Mouse (Mus musculus) neural tube, embryonic 11.5 days (tissue): ENCODE measurements around the gene Tceanc2. TPM values are rescaled to one million over a fixed set of nuclear protein-coding genes. Genes with fewer than 3 reads are reported as not detected.

Experiments
- ATAC-seq: fragments of 200-750 bp; cut with Nextera tagmentation; 2 replicates; pipeline ENCODE4 v1.8.0; 2017; ENCODE audit warnings: moderate number of reproducible peaks, mild to moderate bottlenecking, moderate TSS enrichment, moderate library complexity; ENCODE audit not compliant: insufficient read depth, low FRiP score, low TSS enrichment
- DNase-seq: peaks from one replicate; pipeline ENCODE4 v3.0.0-alpha.2; 2015; ENCODE audit warnings: low spot score
- H3K27ac ChIP-seq: fragments of 300-500 bp; sonication (generic); 2 replicates; pipeline ENCODE4 v1.5.1; 2014; ENCODE audit warnings: low read depth, mild to moderate bottlenecking, low read length
- H3K27me3 ChIP-seq: fragments of 300-500 bp; sonication (generic); 2 replicates; pipeline ENCODE4 v1.6.1; 2014; ENCODE audit warnings: mild to moderate bottlenecking, low read length, mixed read lengths; ENCODE audit not compliant: control insufficient read depth, insufficient read depth
- H3K36me3 ChIP-seq: fragments of 300-500 bp; sonication (generic); 2 replicates; pipeline ENCODE4 v1.6.1; 2014; ENCODE audit warnings: mild to moderate bottlenecking, low read length, moderate library complexity, mixed read lengths; ENCODE audit not compliant: control insufficient read depth, insufficient read depth
- H3K4me1 ChIP-seq: fragments of 300-500 bp; sonication (generic); 2 replicates; pipeline ENCODE4 v1.6.1; 2014; ENCODE audit warnings: low read length, mixed read lengths; ENCODE audit not compliant: control insufficient read depth, insufficient read depth
- H3K4me2 ChIP-seq: fragments of 300-500 bp; sonication (generic); 2 replicates; pipeline ENCODE4 v1.6.1; 2014; ENCODE audit warnings: low read depth, mild to moderate bottlenecking, moderate library complexity
- H3K4me3 ChIP-seq: fragments of 300-500 bp; sonication (generic); 2 replicates; pipeline ENCODE4 v1.5.1; 2014; ENCODE audit warnings: low read depth, low read length
- H3K9ac ChIP-seq: fragments of 300-500 bp; sonication (generic); 2 replicates; pipeline ENCODE4 v1.6.1; 2014; ENCODE audit warnings: mild to moderate bottlenecking, low read length
- H3K9me3 ChIP-seq: fragments of 300-500 bp; sonication (generic); 2 replicates; pipeline ENCODE4 v1.6.1; 2016; ENCODE audit warnings: low read length; ENCODE audit not compliant: control insufficient read depth
- WGBS: fragments of 180-500 bp; shearing (Covaris S2); extraction: QIAGEN DNeasy Blood & Tissue Kit; methylation state at CpG from one replicate; pipeline ENCODE4 v1.1.7; 2014; 5-methylcytosine and 5-hydroxymethylcytosine counted together
- polyA plus RNA-seq: library from polyadenylated mRNA; unstranded; fragments of >200 nt; fragmentation: Nextera tagmentation; extraction: Ambion mirVana; gene quantifications from 2 replicates; pipeline ENCODE4 v1.2.1, GENCODE M21; 2014

Gene Tceanc2
- polyA plus RNA-seq, 1 experiment from 2014 or later = 24.8 TPM

GRCm38 (mm10) chr4:107183203-107183602, 4.3 kb upstream of the Tceanc2 start:
- no peak overlapping the region for H3K4me2 ChIP-seq
- H3K27me3 ChIP-seq = no peaks in the 10 kb centered on the region
- H3K27ac ChIP-seq = no peak overlapping the region
- ATAC-seq (no peak), DNase-seq (no peak)
- peaks cover 8% of the 10 kb centered on the region; the same call in 1 of the 2 replicates for H3K4me1 ChIP-seq
- H3K9ac ChIP-seq = no peak overlapping the region
- H3K36me3 ChIP-seq = peaks cover 3% of the 10 kb centered on the region
- WGBS = 88% methylated on average over 4 of the region's 4 CpGs
- no peaks in the 10 kb centered on the region for H3K9me3 ChIP-seq
- H3K4me3 ChIP-seq = no peak overlapping the region

DNA sequence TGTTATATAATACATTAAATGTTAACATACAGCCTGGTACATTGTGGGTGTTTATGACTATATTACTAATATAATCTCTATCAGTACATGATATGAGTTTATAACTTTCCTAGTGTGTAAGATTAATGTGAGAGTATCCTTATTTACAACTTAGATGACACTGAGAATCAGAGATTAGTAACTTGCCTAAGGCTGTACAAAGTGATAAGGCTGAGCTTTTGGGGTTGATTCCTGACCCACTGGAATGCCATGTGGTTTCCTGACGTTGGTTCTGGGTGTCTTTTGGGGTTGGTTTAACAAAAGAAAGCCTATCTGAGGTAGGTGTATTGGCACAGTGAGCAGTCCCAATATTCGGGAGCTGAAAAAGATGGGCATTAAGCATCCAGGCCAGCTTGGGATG, 3.9 kb upstream of the Tceanc2 start:
- Histone ChIP-seq H3K9me3 (no peaks in the 10 kb centered on the region), H3K9ac (no peak overlapping the region), H3K4me2 (no peak overlapping the region), H3K27me3 (no peaks in the 10 kb centered on the region), H3K4me3 (no peak overlapping the region), H3K27ac (no peak overlapping the region), H3K4me1 (peaks cover 8% of the 10 kb centered on the region; the same call in 1 of the 2 replicates), H3K36me3 (peaks cover 3% of the 10 kb centered on the region)
- no peak for ATAC-seq
- WGBS = 71% methylated on average over 2 of the region's 2 CpGs
- no peak for DNase-seq

DNA sequence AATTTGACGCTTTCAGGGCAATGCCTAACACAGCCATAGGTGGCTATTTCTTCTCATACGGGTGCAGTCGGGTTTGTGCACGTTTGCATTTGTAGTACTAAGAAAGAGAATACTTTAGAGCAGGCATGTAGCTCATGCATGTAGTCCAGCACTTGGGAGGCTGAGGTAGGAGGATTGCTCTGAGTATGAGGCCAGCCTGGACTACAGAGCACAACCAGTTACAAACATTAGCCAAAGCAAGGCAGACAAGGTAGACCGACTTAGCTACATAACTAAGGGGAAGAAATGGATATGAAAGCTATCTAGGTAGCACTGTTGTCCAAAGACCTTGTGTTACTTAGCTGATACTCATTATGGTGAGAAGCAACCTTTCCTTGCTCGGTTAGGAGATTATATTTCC, 3.0 kb upstream of the Tceanc2 start:
- WGBS = 91% methylated on average over 6 of the region's 6 CpGs
- Histone ChIP-seq H3K4me1 (peaks cover 12% of the 10 kb centered on the region; the same call in 1 of the 2 replicates), H3K4me2 (no peak overlapping the region), H3K36me3 (peaks cover 3% of the 10 kb centered on the region), H3K27me3 (no peaks in the 10 kb centered on the region), H3K9me3 (no peaks in the 10 kb centered on the region), H3K4me3 (no peak overlapping the region), H3K9ac (no peak overlapping the region), H3K27ac (no peak overlapping the region)
- DNase-seq (no peak), ATAC-seq (no peak)

GRCm38 (mm10) chr4:107180746-107181145, 1.8 kb upstream of the Tceanc2 start:
- Histone ChIP-seq H3K9ac (no peak overlapping the region), H3K27me3 (no peaks in the 10 kb centered on the region), H3K36me3 (no peaks in the 10 kb centered on the region), H3K4me3 (no peak overlapping the region), H3K9me3 (no peaks in the 10 kb centered on the region), H3K27ac (no peak overlapping the region), H3K4me2 (no peak overlapping the region), H3K4me1 (peaks cover 12% of the 10 kb centered on the region; the same call in 1 of the 2 replicates)
- no peak for ATAC-seq
- DNase-seq = no peak

DNA sequence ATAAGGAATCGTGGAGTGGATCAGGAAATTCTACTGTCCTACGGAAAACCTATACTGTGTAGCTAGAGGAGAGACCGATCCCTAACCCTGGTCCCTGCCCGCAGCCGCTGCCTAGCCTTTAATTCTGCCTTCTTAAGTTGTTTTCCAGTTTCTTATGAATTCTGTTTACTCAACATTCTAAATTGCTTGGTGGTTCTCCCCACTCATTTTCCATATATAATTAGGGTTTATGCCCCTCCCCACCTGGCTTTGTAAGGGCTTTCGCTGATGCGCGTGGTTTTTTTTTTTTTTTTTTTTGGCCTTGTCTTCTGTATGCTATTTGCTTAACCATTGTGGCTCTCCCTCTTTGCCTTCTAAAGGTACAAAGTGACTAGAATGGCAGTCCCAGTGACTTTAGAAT, 645 bp upstream of the Tceanc2 start:
- peaks cover 12% of the 10 kb centered on the region; the same call in 1 of the 2 replicates for H3K4me1 ChIP-seq
- no peak for DNase-seq
- H3K27ac ChIP-seq = peak overlapping the region; percentile 96
- peak overlapping the region; percentile 71 for H3K4me2 ChIP-seq
- no peaks in the 10 kb centered on the region for H3K27me3 ChIP-seq
- no peaks in the 10 kb centered on the region for H3K9me3 ChIP-seq
- WGBS = 19% methylated on average over 8 of the region's 8 CpGs
- ATAC-seq = no peak
- H3K9ac ChIP-seq = peak overlapping the region; percentile 75
- peaks cover 2% of the 10 kb centered on the region; the same call in 1 of the 2 replicates for H3K36me3 ChIP-seq
- peak overlapping the region; percentile 99 for H3K4me3 ChIP-seq

- peak within 1 kb of the TSS; percentile 71 for H3K4me2 ChIP-seq
- no peaks in the 10 kb centered on the region for H3K9me3 ChIP-seq
- H3K27me3 ChIP-seq = no peaks in the 10 kb centered on the region
- peaks cover 12% of the 10 kb centered on the region; the same call in 1 of the 2 replicates for H3K4me1 ChIP-seq
- DNase-seq (peak; percentile 95), ATAC-seq (peak; percentile 91)
- H3K4me3 ChIP-seq = peak within 1 kb of the TSS; percentile 99
- peak within 1 kb of the TSS; percentile 75 for H3K9ac ChIP-seq
- WGBS = 0% methylated on average over 48 of the region's 49 CpGs
- peak within 1 kb of the TSS; percentile 96 for H3K27ac ChIP-seq
- peaks cover 2% of the 10 kb centered on the region; the same call in 1 of the 2 replicates for H3K36me3 ChIP-seq
Observed at GRCm38 (mm10) chr4:107178182-107178829, 610 bp downstream of the Tceanc2 start, which contains the start of gene Tmem59. TSS of gene Tmem59 (plus strand) at chr4:107178399.

GRCm38 (mm10) chr4:107177506-107177905, 1.4 kb downstream of the Tceanc2 start:
- DNase-seq (no peak), ATAC-seq (no peak)
- 56% methylated on average over 11 of the region's 11 CpGs for WGBS
- no peaks in the 10 kb centered on the region for H3K27me3 ChIP-seq
- peaks cover 2% of the 10 kb centered on the region; the same call in 1 of the 2 replicates for H3K36me3 ChIP-seq
- no peaks in the 10 kb centered on the region for H3K9me3 ChIP-seq
- peak overlapping the region; percentile 99 for H3K4me3 ChIP-seq
- peak overlapping the region; percentile 71 for H3K4me2 ChIP-seq
- H3K27ac ChIP-seq = no peak overlapping the region
- peaks cover 12% of the 10 kb centered on the region; the same call in 1 of the 2 replicates for H3K4me1 ChIP-seq
- H3K9ac ChIP-seq = peak overlapping the region; percentile 75

DNA sequence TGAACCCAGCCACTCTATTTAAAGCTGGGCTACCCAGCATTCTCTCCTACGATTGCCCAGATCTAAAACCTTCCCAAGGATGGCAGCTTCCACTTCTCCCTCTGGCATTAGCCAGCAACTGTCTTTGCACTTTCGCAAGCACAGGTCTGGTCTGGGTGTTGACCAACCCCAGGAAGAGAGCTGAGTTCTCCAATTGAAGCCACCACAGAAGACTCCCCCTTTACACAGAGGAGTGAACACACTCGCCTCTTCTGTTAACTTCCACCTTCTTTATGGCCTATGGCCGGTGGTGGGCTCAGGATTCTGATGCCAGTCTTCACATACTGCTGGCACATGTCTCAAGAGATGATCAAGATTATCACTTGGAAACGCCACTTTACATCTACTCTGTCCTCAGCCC, 11.1 kb downstream of the Tceanc2 start:
- Histone ChIP-seq H3K9me3 (no peaks in the 10 kb centered on the region), H3K4me1 (0 out of 2 replicates have a peak, but pooled peaks cover 2% of the 10 kb centered on the region), H3K27me3 (no peaks in the 10 kb centered on the region), H3K4me2 (no peak overlapping the region), H3K36me3 (no peaks in the 10 kb centered on the region), H3K4me3 (no peak overlapping the region), H3K27ac (no peak overlapping the region), H3K9ac (no peak overlapping the region)
- ATAC-seq = no peak
- DNase-seq = no peak
- WGBS = 87% methylated on average over 5 of the region's 5 CpGs

GRCm38 (mm10) chr4:107166700-107167099, 12.2 kb downstream of the Tceanc2 start:
- Histone ChIP-seq H3K4me1 (0 out of 2 replicates have a peak, but pooled peaks cover 2% of the 10 kb centered on the region), H3K4me2 (no peak overlapping the region), H3K27ac (no peak overlapping the region), H3K4me3 (no peak overlapping the region), H3K27me3 (no peaks in the 10 kb centered on the region), H3K36me3 (no peaks in the 10 kb centered on the region), H3K9me3 (no peaks in the 10 kb centered on the region), H3K9ac (no peak overlapping the region)
- no peak for ATAC-seq
- WGBS = 90% methylated on average over 5 of the region's 5 CpGs
- no peak for DNase-seq
